In genomic region chr17:47168105-47168504, GRCm38 (mm10) we compare ENCODE assay signal across 10 mouse cellular contexts.
DNase-seq lines count a peak whose midpoint lies in the region; ATAC-seq and TF ChIP-seq lines count a peak whose summit lies in the region.
"Had no signal": no experiment of that assay in that cellular context is flagged by ENCODE, and none has a peak within 500 bp of the region (broad histone marks: within the 10 kb centered on the region; RNA-seq: fewer than 3 reads in every experiment).

No protein-coding gene starts in this region.

- intact Hi-C loops in heart, postnatal 36 days (cut with DNase I), result no loop called here

- no peaks in the 10 kb centered on the region for H3K27me3 ChIP-seq in embryonic facial prominence, embryonic 15.5 days
- H3K27me3 ChIP-seq in lung, postnatal 0 days (replicated peaks; ENCODE audit: insufficient read depth, low read length), result no peaks in the 10 kb centered on the region

- TF ChIP-seq CTCF in layer of hippocampus, adult 2 months (conservative IDR thresholded peaks at IDR 0.05), result no peak
- no peak for TF ChIP-seq CTCF in lung, postnatal 0 days (IDR thresholded peaks at IDR 0.05)

- no peak overlapping the region for H3K4me3 ChIP-seq in layer of hippocampus, adult 2 months
- no peak overlapping the region for H3K4me3 ChIP-seq in embryonic facial prominence, embryonic 15.5 days (replicated peaks)
- no peak overlapping the region for H3K4me3 ChIP-seq in lung, postnatal 0 days (ENCODE audit: low read depth, low read length)
- H3K4me3 ChIP-seq: erythroblast, embryonic 14.5 days had no signal

- peak overlapping the region; percentile 80 for H3K27ac ChIP-seq in layer of hippocampus, adult 2 months
- no peak overlapping the region for H3K27ac ChIP-seq in embryonic facial prominence, embryonic 15.5 days (replicated peaks)
- H3K27ac ChIP-seq in lung, postnatal 0 days (ENCODE audit: low read length), result peak overlapping the region; percentile 68

- no peak for DNase-seq in layer of hippocampus, adult 2 months (ENCODE audit: low spot score in 2 of 2)
- no peak for DNase-seq in layer of hippocampus, adult 18-20 months (ENCODE audit: low spot score in 2 of 2)
- DNase-seq in heart, postnatal 36 days, result peak; percentile 60
- DNase-seq in lung, postnatal 0 days (ENCODE audit: low spot score), result peak; percentile 73
- DNase-seq in cerebellum, postnatal 14 days, result no peak
- DNase-seq in layer of hippocampus, adult 9-11 months, result no peak

- no peak overlapping the region for H3K9ac ChIP-seq in embryonic facial prominence, embryonic 15.5 days
- no peak overlapping the region for H3K9ac ChIP-seq in lung, postnatal 0 days (replicated peaks; ENCODE audit: low read depth)

- H3K4me1 ChIP-seq in embryonic facial prominence, embryonic 15.5 days, result peaks cover 46% of the 10 kb centered on the region
- peaks cover 6% of the 10 kb centered on the region; the same call in 1 of the 2 replicates for H3K4me1 ChIP-seq in lung, postnatal 0 days (ENCODE audit: insufficient read depth, low read depth, low read length)

- 0 out of 2 replicates have a peak, but pooled peaks cover 3% of the 10 kb centered on the region for H3K36me3 ChIP-seq in embryonic facial prominence, embryonic 15.5 days
- H3K36me3 ChIP-seq in lung, postnatal 0 days (ENCODE audit: insufficient read depth, low read length), result no peaks in the 10 kb centered on the region
- H3K36me3 ChIP-seq: G1E had no signal

- no peaks in the 10 kb centered on the region for H3K9me3 ChIP-seq in embryonic facial prominence, embryonic 15.5 days (replicated peaks)
- no peaks in the 10 kb centered on the region for H3K9me3 ChIP-seq in lung, postnatal 0 days (ENCODE audit: low read length)
- H3K9me3 ChIP-seq: G1E had no signal

- WGBS in embryonic facial prominence, embryonic 15.5 days, result 44% methylated on average over 8 of the region's 8 CpGs
- 15% methylated on average over 8 of the region's 8 CpGs for WGBS in lung, postnatal 0 days

- H3K4me2 ChIP-seq in embryonic facial prominence, embryonic 15.5 days (replicated peaks), result no peak overlapping the region
- H3K4me2 ChIP-seq in lung, postnatal 0 days (replicated peaks; ENCODE audit: low read depth, low read length), result no peak overlapping the region

- peak; percentile 40; the same call in 1 of the 2 replicates for ATAC-seq in embryonic facial prominence, embryonic 15.5 days (ENCODE audit: insufficient number of reproducible peaks, low FRiP score, low TSS enrichment, low read depth)
- peak; percentile 90 for ATAC-seq in lung, postnatal 0 days
- no peak for ATAC-seq in megakaryocyte, adult 5-6 weeks (ENCODE audit: poor library complexity, severe bottlenecking)

- TF ChIP-seq EP300 in lung, postnatal 0 days (IDR thresholded peaks at IDR 0.05), result peak; percentile 79

Comparison
In these comparisons a context has a peak if more than half of its experiments do, and no peak if none do; other contexts are left out.
1. DNase-seq: peak in heart, postnatal 36 days (2 of 2) and lung, postnatal 0 days (single experiment); none in layer of hippocampus, adult 2 months (0 of 2), layer of hippocampus, adult 18-20 months (0 of 2), cerebellum, postnatal 14 days (0 of 2) and layer of hippocampus, adult 9-11 months (single experiment).